Mouse (Mus musculus) left cerebral cortex, adult 9 months (tissue): Measurements from ENCODE around the gene Gpx1.
A peak's percentile ranks its signal among the peaks of the same experiment; 100 is the strongest.
"Not testable (repeated sequence)": the region's sequence is repeated elsewhere in the genome, so short reads cannot be mapped to it uniquely, and the experiment has no call there.

Experiments used
- DNase-seq, 2 experiments: peaks; one replicate each; pipeline ENCODE4 v3.0.0; 2022; ENCODE audit warnings: low spot score in 2 of 2

The Gpx1 gene

DNA sequence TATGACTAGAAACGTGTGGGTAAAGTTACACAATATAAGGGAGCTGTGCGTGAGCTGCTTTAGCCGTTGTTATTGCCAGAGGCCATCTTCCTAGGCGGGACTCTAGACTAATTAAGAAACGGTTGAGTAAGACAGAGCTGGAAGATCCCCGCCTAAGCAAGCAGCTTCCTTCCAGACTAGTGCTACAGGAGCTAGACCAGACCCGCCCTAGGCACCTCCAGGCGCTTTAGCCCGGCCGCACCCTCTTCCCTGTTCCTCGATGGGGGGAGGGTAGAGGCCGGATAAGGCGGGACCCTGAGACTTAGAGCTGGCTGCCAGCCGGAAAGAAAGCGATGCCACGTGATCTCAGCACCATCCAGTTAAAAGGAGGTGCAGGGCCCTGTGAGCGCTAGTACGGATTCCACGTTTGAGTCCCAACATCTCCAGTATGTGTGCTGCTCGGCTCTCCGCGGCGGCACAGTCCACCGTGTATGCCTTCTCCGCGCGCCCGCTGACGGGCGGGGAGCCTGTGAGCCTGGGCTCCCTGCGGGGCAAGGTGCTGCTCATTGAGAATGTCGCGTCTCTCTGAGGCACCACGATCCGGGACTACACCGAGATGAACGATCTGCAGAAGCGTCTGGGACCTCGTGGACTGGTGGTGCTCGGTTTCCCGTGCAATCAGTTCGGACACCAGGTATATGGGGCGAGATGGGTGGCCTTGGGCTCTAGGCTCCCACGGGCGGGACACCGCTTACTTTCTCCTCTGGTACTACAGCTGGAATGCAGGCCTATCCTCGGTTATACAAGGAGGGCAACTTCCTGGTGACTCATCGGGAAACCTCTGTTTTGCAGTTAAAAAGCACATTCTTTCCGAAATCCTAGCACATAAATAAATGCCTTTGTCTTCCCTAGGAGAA is at the start of gene Gpx1:
Gpx1 (plus strand) TSS at position 18 of the 896 bp plus-strand sequence.
- DNase-seq = peak; percentile 74 to 86

DNA sequence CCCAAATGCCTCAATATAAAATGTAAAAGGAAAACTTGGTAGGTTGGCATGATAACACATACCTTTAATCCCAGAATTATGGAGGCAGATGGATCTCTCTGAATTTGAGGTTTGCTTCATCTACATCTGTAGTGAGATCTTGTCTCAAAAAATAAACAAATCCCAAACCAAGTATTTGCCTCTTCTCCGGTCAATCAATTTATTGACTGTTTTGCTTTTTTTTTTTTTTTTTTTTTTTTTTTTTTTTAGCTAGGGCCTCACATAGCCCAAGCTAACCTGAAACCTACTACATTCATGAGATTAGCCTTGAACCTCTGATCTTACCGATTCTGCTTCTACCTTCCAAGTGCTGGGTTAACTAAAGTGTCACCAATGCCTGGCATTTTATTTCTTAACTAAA is 49.4 kb upstream of the Gpx1 start:
- DNase-seq = no peak

DNA sequence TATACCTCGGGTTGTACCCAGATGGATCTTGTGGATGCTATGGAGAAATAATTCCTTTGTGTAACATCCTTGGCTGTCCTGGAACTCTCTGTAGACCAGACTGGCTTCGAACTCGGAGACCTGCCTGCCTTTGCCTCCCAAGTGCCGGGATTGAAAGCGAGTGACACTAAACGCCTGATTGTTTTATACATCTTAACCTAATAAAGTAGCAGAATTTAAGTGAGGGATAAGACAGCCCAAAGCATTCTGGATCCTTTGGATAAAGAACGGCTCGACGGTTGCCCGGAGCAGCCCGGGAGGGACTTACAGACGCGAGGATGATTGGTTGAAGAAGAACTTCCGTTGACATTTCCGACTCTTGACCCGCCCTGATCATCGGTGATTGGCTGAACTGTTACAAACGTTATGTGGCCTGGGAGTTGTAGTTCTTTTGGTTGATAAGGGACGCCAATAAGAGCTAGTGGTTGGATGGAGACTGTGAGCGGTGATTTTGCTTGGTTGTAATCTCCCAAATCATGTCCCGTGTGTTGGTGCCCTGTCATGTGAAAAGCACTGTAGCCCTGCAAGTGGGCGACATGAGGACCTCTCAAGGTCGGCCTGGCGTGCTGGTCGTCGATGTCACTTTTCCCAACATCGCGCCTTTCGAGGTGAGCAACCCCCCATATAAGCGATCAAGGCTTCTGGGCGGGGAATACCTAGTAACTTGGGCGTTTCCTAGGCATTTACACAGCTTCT is 48.5 kb upstream of the Gpx1 start, which contains the start of gene Nicn1:
Nicn1 (plus strand) TSS at position 414 of the 735 bp plus-strand sequence.
- peak; percentile 94 to 98 for DNase-seq

DNA sequence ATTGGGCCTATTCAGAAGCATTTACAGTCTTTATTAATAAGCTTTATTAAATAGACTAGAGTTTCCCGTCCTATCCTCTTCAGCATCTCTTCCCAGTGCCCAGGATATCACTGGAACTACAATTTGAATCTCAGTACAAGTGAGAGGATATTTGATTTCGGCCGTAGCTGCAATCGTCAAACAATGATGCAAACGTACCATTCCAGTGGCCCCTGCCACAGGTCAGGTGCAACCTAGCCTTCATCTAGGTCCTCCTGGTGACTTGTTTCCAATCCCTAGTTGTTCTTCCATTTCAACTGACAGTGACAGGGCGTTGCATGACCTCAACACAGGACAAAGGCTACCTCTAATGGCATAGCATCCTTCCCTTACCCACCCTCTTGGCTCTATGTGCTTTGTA is 47.9 kb upstream of the Gpx1 start:
- no peak for DNase-seq

DNA sequence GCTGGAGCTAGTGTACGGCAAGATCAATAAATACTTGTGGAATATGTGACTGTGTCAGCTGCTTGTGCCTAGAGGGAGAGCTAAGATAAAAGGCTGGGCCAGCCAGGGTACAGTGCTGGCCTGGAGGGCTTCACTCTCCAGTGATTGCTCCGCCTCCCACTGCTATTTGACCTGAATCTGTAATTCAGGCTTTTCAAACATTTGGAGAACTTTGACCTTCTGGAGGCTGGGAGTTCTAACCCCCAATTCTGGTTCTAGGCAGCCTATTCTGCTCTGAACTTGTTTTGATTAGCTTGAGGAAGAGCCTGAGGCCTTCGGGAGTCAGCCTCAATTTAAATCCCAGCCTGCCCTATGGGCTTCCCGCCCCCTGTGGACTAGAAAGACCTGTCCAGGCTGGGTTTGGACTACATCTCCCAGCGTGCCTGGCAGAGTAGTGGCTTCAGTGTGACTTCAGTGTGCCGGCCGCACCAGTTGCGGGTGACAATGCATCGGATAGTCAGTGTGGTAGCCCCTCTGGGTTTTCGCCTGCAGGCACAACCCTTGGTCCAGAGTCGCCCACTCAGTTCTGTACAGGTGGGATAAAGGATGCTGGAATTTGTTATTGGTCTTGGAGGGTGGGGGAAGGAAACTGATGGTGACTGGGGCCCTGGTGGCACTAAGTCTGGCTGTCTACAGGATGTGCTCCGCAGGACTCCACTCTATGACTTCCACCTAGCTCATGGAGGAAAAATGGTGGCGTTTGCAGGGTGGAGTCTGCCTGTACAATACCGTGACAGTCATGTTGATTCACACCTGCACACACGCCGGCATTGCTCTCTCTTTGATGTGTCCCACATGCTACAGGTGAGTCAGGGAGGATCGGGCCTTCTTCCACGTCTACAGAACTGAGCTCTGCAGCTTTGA is 42.0 kb upstream of the Gpx1 start, which contains the start of gene Amt:
Amt (plus strand) TSS at position 401 of the 903 bp plus-strand sequence.
- no peak for DNase-seq

DNA sequence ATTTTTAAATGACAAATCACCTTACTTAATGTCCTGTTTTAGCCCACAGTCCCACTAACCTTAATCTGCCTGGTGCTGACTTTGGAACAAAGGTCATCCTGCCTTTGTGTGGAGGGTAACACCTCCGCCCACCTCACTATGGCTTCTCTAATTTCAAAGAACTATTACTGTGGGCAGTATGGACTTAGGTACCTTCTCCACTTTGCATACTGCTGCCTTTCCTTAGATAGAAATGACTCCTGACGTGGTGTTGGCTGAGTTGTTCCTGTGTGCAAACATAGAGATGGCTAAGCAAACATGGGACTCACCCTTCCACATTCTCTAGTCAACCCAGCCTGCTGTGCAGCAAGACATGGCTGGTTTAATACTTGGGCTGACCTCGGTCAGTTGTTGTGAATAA is 36.9 kb upstream of the Gpx1 start:
- no peak for DNase-seq

DNA sequence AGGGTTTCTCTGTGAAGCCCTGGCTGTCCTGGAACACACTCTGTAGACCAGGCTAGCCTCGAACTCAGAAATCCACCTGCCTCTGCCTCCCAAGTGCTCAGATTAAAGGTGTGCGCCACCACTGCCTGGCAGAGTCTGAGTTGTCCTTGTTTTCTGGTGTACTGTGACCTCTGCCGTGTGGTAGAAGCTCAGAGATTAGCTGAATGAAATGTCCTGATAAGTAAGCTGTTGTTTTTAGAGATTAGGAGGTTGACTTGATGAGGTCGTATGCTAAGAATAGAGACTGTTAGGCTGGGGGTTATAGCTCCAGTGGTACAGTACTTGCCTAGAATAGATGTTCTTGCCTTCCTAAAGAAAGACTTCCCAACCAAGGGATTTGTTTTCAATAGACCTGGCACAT is 34.0 kb upstream of the Gpx1 start:
- no peak for DNase-seq

DNA sequence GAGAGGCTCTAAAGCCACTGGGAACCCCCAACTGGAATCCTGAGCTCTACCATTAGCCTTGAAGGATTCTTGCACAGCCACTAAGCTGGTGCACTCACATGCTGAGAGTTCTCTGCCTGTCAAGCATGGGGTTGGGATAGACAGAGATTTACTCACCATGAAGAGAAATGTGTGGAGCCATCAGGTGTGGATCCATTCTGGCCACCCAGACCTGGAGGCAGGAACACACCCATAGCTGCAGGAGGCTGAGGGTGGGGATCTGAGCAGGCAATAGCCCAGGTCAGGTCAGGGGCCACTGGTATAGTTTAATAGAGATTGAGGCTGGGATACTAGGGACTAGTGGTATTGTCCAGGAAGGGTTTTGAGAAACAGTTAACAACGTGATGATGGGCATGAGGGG is 33.5 kb upstream of the Gpx1 start:
- no peak for DNase-seq

DNA sequence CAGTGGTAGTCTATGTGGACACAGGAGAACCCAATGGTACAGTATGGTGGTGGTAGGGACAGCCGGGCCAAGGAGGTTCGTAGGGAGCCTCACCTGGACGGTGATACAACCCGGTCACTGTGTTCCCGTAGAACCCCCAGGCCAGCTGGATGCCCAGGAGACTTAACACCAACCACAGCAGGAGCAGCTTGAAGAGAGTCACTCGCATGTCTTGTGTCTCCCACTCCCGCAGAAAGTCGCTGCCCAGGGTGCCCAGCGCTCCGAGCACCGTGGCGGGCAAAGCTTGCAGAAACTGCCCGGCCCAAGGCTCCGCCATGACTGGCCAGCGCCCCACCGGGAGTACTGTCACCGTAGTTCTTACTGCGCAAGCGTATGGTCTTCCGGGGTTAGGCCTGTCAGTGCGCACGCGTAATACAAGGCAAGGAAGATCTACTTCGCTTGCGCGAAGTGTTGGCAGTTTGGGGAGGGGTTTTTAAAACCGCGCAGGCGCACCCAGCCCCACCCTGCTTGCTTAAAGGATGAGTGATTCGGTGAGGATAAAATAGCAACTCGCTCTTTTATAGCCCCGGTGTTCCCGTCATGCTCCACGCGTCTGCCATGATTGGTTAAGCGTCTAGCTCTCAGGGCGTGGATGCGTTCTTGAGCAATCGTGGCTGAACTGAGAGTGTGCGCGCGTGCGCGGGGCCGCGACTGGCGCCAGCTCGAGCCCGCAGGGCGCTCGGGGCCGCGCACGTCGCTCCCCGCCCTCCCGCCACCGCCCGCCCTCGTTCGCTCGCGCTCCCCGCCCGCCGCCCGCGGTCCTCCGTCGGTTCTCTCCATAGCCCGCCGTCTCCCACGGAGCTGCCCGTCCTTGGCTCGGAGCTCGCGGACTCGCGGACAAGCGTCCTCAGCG is 32.8 kb upstream of the Gpx1 start, which contains the start of the genes Rhoa and Tcta:
Rhoa (plus strand) TSS at position 501 of the 892 bp plus-strand sequence.
Tcta (minus strand) TSS at position 532 of the 892 bp plus-strand sequence.
- peak; percentile 100 for DNase-seq

DNA sequence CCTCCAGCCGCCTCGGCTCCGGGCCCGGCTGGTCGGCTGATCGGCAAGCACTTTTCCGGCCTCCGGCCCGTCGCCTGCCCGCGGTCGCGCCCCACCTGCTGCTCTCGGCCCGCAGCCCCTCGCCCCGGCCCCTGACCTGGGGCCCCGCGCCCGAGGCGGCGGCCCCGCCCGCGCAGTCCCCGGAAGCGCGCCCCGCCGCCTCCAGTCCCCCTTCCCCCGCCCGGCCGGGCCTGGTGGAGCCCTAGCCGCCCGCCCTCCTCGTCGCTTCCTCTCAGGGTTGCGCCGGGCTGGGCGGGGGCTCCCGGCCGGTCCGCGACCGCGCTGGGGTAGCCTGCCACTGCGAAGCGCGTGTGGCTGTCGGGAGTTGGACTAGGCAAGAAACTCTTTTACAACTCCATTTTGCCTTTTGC is 32.1 kb upstream of the Gpx1 start:
- no peak for DNase-seq

DNA sequence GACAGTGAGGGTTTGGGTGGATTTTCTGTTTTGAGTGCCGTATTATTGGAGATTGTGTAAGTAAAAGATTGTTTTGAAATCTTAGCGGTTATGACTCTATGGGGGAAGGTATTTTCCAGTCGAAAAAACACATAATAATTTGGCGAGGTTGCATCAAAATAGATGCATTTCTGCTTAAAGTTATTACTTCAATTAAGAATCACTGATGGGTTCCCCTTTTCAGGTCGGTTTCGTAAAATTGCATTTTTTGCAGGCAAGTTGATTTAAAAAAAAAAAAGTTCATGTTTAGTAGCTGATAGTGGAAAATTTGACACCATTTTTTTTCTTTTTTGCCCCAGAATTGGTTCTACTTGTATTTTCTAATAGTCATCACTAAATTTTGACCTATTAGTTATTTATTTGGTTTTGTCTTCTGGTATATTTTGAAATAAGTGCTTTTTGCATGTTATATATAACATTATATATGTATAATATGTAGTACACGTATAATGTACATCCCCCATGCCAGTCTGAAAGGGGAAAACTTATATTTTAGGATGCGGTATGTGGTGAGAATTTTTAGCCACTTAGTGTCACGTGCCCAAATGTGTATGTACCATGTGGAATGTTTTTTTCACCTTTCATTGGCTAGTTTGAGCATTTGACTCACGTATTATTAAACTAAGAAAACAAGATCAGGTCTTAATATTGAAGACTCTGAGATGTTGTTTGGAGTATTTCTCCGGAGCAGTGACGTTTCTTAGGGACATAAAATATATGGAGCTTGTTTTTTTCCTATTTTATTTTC is 31.5 kb upstream of the Gpx1 start:
- no peak for DNase-seq

DNA sequence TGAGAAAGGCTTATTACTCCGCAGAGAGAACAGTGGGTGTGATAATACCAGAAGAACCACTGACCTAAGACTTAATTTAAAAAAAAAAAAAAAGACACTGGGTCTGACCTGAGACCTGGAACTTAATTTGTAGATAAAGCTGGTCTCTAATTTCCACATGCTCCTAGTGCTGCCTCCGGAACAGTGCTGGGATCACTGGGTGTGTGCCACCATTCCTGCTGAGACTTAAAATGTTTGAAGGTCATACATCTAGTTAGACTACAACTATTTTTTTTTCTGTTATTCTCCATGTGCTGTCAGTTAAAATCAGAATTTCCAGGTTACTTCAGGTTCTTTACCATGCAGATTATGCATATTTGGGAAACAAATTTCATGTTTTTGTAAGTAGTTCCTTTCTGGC is 30.6 kb upstream of the Gpx1 start:
- DNase-seq = no peak

DNA sequence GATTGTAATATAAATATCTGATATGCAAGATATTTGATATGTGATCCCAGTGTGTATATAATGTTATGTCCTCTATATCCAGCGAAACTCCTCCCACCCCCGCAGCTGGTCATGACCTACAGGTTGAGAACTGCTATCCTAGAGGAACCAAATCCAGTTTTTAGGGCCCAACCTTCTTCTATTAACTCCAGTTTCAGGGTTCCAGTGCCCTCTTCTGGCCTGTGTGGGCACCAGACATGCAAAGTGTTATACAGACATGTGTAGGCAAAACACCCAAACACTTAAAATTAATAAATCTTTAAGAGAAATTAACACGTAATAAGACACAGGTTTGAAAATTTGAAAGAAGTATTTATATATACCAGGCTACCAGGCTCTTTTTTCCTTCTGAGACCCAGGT is 21.1 kb upstream of the Gpx1 start:
- no peak for DNase-seq

DNA sequence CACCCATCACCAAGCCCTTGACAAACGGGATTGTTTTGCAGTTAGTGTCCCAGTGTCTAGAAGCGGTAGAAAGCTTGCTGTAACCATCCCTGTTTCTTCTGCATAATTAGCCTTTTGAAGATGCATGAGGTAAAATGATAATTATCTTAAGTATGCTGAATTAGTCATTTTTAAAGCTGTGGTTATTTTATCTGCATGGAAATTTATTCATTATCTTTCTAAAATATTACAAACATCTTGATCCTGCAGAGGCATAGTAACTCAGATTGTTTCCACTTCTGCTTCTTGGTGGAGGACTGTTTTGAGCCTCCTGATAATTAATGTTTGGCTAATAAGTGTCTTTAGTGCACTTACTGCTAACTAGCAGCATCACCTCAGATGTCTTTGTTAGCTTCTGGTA is 20.2 kb upstream of the Gpx1 start:
- no peak for DNase-seq

DNA sequence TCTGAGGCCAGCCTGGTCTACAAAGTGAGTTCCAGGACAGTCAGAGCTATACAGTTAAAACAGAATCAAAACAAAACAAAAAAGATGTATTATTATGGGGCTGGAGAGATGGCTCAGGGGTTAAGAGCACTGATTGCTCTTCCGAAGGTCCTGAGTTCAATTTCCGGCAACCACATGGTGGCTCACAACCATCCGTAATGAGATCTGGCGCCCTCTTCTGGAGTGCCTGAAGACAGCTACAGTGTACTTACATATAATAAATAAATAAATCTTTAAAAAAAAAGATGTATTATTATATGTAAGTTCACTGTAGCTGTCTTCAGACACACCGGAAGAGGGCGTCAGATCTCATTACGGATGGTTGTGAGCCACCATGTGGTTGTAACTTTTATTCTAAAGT is 16.6 kb upstream of the Gpx1 start:
- not testable (repeated sequence) for DNase-seq

DNA sequence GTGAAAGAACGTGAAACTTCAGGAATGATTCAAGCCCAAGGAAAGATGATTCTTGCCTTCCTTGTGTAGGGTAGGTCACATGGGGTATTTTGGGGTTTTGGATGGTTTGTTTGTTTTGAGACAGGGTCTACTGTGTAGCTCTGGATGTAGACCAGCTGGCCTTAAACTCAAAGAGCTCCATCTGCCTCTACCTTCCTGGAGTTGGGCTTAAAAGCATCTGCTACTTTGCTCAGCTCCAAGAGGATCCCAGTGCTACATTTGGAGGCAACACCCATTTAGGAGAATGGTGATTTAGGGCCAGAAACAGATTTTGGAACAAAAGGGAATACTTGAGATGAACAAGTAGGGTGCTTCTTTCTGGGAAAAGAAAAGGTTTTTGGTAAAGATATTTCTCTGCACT is 13.9 kb upstream of the Gpx1 start:
- no peak for DNase-seq

DNA sequence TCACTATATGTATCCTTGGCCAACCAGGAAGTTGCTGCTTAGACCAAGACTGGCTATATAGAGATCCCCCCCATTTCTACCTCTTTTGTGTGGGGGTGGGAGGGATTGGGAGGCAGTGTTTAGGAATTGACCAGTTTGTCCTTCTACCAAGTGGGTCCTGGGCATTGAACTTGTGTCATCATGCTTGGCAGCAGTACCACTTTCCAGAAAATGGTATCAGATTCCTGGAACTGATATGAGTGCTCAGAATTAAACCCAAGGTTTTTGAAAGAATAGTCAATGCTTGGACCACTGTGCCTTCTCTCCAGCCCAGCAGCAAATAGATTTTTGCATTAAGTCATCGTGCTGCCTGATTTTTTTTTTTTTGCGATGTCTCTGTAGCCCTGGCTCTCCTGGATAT is 12.9 kb upstream of the Gpx1 start:
- no peak for DNase-seq

DNA sequence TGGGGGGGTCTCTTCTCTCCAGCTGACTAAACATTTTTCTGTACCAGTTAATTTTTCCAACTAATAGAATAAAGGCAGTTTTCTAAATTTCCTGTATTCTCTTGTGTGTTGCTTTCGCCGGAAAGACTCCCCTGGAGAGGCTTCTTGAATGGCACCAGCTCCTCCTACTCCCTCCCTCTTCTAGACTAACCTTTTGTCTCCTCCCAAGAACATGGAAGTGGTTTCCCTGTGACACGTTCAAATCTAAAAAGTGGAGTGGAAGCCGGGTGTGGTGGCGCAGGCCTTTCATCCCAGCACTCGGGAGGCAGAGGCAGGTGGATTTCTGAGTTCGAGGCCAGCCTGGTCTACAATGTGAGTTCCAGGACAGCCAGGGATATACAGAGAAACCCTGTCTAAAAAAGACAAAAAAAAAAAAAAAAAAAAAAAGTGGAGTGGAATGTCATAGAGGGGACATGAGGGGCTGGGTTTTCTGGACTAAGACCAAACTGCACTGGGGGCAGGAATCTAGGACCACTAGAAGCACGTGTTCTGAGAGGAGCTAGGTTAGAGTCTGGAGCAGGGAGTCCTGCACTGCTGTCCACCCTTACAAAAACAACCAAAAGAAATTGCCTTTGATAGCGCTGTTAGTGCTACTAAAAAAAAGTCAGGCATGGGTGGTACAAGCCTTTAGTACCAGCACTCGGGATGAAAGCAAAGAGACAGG is 704 bp upstream of the Gpx1 start:
- no peak for DNase-seq

DNA sequence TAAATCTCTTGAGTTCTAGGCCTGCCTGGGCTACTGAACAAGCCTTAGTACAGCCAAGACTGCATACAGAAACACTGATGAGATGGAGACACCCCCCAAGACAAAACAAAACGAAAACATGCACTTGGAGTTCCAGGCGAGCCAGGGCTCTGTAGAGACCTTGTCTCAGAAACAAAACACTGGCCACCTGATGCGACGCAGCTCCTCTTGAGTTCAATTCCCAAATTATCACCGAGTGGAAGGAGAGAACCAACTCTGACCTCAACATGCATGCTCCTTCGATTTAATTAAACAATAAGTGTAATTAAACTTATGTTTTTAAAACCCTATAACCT is 185 bp upstream of the Gpx1 start:
- no peak for DNase-seq
